Mouse (Mus musculus) yolk sac, embryonic 10.5 days (tissue): ENCODE results near the gene Dpp9.
"Not testable (repeated sequence)": the region's sequence is repeated elsewhere in the genome, so short reads cannot be mapped to it uniquely, and the experiment has no call there.

Source experiments
- DNase-seq: peaks from one replicate; pipeline ENCODE4 v3.0.0-alpha.2; 2017; ENCODE audit warnings: low spot score

Gene Dpp9

GRCm38 (mm10) chr17:56218377-56219191, at the start of gene Dpp9:
Dpp9 (minus strand) TSS chr17:56218905.
- peak; percentile 95 for DNase-seq

GRCm38 (mm10) chr17:56266271-56266670, 47.6 kb upstream of the Dpp9 start:
- no peak for DNase-seq

DNA sequence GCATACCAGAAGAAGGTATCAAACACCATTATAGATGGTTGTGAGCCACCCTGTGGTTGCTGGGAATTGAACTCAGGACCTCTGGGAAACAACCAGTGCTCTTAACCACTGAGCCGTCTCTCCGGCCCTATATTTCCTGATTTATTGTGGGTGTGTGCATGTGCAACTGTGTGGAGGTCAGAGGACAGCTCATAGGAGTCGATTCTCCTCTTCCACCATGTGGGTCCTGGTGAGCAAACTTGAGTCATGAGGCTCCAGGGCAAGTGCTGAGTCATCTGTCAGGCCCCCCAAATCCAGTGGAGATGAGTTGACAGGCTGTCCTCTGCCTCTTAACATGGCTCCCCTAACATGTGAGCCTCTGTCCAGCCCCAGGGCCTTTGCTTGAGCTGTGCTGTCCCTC, 47.2 kb upstream of the Dpp9 start:
- no peak for DNase-seq

GRCm38 (mm10) chr17:56265011-56265410, 46.3 kb upstream of the Dpp9 start:
- no peak for DNase-seq

DNA sequence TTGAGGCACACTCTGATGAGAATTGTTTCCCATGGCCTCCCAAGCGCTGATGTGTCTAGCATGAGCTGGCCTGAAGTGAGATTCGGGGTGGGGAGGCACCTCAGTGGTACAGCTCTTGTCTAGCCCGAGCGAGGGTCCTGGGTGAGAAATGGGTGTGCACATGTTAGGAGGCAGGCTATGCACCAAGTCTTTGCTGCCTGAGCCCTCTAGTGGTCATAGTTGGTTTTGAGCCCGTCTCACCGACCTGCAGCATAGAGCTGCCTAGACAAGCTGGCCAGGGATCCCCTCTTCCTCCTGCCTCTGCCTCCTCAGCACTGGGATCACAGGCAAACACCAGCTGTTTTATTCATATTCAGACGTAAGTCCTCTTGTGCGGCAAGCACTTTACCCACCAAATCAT, 45.3 kb upstream of the Dpp9 start:
- DNase-seq: peak; percentile 73

DNA sequence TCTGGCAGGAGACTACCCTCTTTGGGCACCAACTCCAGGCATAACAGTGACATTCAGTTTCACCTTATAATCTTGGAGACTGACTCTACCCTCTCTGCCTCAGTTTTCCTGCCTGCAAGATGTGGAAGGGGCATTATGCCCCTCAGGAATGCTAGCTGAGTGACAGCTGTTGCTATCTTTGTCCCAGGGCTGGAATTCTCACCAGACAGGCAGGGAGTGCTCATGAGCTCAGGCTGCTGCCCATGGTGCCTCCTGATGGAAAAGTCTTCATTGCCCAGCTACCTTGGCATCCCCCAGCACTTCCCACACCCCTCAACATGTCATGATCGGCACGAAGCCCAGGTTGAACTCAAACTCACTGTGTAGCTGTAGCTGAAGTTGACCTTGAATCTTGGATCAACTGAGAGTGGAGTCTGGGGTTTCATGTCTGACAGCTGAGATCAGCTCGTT, 44.0 kb upstream of the Dpp9 start:
- no peak for DNase-seq

DNA sequence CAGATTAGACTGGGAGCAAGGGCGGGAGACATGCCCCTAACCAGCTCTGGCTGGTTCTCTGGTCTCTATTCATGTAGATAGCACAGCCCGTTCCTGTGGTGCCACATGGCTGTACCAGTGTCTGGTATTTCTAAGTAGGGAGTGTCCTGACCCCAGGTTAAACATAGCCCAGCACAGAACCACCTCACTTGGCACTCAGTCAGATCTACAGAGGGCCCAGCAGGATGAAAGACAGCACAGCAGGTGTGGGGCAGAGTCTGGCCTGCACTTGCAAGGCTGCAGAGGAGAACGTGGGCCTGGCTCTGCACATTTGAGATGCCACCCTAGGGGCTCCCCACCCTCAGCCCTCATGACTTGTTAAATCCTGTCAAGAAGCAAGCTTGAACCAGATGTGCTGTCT, 42.5 kb upstream of the Dpp9 start:
- no peak for DNase-seq

DNA sequence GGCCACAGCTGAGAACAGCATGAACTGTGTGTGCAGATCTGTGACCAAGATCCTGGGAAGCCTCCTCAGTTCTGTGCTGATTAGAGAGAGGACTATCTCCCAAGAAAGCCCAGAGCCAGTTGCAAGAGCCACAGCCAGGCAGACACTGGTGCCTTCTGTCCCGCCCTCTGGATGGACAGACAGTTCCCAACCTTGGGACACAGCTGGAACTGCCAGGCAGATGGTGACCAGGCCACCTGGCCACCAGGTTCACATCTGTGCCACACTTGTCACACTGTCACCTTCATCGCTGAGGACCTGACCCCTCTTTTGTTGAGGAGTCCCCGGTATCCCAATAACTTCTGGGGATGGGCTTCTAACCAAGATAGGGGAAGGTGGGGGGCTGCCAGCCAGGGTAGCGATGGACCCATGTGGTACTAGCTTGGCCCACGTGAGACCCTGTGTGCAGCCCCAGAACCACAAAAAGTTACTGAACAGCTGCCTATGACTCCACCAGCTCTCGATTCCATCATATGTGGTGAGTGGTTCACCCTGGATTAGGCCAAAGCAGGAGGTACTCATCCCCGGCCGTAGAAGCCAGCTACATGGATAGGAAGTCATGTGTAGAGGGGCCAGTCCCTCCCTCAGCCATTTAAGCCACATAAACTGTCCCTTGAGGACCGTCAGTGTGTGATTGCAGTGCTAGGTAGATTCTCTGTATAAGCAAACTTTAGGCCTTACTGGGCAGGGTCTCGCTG, 40.8 kb upstream of the Dpp9 start:
- no peak for DNase-seq

GRCm38 (mm10) chr17:56258812-56259211, 40.1 kb upstream of the Dpp9 start:
- DNase-seq: not testable (repeated sequence)

GRCm38 (mm10) chr17:56258269-56258668, 39.6 kb upstream of the Dpp9 start:
- DNase-seq: not testable (repeated sequence)

DNA sequence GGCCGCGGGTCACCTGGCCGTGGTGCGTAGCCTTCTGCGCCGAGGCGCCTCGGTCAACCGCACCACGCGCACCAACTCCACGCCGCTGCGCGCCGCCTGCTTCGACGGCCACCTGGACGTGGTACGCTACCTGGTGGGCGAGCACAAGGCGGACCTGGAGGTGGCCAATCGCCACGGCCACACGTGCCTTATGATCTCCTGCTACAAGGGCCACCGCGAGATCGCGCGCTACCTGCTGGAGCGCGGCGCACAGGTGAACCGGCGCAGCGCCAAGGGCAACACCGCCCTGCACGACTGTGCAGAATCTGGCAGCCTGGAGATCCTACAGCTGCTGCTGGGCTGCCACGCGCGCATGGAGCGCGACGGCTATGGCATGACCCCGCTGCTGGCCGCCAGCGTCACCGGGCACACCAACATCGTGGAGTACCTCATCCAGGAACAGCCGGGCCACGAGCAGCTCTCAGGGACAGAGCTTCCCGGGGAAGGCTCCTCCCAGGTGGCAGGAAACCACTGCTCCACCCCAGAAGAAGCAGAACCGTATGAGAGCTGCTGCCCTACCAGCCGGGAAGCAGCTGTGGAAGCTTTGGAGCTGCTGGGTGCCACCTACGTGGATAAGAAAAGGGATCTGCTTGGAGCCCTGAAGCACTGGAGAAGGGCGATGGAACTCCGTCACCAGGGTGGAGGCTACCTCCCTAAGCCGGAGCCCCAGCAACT, 38.6 kb upstream of the Dpp9 start:
- no peak for DNase-seq

- DNase-seq: peak; percentile 97
Measured at GRCm38 (mm10) chr17:56256239-56256881, 37.7 kb upstream of the Dpp9 start, which contains the start of gene Fem1a. Fem1a (plus strand) TSS chr17:56256810.

DNA sequence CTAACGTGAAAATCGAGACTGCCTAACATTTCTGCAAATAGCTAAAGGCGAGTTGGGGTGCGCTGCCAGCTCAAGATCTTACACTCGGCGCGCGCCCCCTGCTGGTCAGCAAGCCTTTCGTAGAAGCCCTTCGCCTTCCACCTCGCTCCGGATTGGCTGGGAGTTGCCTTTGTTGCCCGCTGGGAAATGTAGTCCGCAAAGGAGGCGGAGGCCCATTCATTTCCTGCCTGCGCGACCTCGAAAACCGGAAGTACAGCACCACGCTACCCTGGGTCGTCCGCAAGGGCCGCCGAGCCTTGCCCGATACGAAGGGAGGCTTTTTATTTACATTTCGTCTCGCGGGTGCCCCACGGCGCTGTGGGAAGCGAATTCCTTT, 37.1 kb upstream of the Dpp9 start:
- DNase-seq: peak; percentile 98

- DNase-seq: no peak
Measured at GRCm38 (mm10) chr17:56255429-56255828, 36.7 kb upstream of the Dpp9 start.

- DNase-seq: no peak
Measured at GRCm38 (mm10) chr17:56254695-56255094, 36.0 kb upstream of the Dpp9 start.

DNA sequence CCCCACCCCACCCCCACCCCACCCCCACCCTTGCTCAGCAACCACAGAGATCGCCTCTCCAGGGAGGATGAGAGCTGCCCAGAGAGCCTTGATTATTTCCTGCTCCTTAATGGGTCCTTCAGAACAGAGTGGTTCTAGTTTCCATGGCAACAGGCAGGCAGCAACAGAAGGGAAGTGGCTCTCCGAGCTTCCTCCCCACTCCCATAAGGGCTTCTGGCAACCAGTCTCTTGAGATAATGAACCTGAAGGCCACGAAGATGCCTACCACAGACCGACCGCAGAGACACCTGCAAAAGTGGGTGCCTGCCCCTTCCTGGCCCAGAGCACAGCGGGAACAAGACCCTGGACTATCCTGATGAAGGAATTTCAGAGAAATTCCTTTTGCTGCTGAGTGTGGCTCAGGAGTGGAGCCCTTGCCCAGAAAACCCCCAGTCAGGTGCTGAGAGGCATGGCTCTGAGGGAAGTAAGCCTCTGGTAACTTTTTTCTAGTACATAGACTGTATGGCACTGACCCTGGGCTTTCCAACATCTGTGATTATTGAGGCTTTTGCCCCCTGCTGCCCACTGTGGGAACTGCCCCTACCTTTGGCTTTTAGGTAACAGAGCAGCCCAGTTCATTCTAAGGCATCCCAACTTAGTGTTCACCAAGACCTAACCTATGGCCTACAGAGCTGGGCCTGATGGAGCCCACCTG, 32.6 kb upstream of the Dpp9 start:
- DNase-seq: peak; percentile 22

GRCm38 (mm10) chr17:56245608-56246007, 26.9 kb upstream of the Dpp9 start:
- no peak for DNase-seq

DNA sequence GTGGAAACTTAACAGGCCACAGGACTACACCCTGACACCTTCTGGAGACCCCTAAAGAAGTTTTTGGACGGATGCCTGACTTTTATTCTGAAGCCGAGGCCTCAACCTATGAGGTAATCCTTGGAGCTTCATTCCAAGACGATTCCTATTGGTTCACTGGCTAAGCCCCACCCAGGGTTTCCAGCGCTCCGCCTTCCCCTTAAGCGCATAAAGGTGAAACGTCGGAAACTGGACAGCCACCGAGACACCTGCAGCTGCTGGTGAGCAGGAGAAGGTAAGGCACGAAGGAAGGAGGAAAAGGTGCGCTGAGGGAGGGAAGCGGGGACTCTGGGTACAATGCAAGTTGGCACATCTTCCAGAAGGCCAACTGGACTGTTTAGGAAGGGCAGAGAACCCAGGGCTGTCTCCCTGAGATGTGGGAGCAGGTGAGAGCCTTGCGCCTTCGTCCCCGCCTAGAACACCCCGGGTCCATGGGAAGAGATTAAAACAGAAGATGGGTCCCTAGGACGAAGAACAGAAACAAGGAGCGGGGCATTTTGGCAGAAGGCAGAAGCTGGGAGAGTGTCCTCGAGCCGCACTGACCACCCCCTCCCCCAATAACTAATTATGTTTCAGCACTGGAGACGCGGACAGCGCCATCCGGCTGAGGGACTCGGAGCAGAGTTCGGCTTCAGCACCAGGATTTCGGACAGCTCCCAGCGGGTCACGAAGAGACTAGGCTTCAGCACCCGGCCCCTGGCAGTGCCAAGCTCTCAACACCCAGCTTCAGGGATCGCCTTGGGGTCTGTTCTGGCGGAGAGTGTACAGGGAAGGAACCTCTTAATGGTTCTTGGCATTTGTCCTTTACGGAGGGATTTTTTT, 23.1 kb upstream of the Dpp9 start:
- peak; percentile 77 for DNase-seq

DNA sequence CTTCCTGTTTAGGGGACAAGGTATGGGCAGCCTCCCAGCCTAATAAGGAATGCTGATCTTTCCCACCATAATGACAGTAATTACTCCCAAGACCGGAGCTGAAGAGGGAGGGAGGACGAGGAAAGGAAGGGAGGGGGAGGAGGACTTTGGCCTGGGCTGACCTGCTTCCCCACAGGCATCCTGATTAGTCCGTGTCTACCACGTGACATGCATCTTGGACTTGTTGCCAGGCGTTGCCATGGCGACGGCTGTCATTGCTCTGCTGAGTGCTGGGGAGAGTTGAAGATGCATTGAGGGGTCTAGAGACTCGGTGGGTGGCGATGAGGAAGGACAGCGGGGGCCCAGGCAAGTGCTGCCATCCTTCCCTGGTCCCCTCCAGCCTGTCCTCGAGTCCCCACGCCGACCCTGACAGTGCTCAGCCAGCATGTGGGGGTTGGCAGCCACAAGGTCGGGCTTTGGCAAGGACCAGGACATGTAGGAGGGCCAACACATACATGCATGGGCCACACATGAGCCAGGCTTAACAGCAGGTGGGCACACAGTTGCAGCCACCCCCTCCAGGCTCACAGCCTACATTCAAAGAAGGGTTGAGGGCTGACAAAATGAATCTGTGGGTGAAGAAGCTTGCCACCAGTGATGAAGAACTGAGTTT, 15.2 kb upstream of the Dpp9 start:
- DNase-seq: peak; percentile 83

DNA sequence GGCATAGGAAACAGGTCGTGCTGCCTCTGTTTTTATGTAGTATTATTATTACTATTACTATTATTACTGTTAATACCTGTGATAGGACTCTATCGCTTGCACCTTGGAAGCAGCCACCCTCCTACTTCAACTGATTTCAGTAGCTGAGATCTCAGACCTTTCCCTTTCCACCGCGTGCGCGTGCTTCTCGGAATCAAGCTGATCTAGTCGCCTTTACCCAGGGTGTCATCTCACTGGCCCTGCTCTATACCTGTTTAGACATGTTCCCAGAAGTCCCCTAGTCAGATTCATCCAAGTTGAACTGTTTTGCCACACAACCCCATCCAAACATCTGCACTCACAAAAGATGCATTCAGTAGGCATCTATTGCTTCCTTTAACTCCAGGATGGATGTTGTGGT, 14.7 kb upstream of the Dpp9 start:
- no peak for DNase-seq
